Mouse (Mus musculus): Measurements from ENCODE around the gene Rexo4.

Rexo4 gene

GRCm38 (mm10) chr2:26941539-26941938 lies 22.6 kb downstream of the Rexo4 start:
- no peak for DNase-seq

DNA sequence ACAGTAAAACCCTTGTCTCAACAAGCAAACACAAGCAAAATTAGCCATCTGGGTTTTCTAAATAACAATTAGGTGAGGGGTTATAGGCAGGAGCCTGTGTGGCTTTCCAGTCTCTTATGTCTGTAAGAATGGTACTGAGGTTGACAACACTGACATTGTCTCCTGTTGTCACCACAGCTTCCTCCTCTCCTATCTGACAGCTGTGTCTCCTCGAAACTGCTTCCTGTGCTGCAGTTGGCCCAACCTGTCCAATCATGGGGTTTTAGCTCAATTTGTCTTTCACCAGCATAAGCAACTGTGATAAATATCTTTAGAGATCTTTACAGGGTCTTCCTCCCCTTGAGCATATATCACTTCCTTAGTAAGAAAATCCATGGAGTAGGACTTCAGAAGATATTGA lies 27.8 kb downstream of the Rexo4 start:
- peak; percentile 37 to 62 for DNase-seq

GRCm38 (mm10) chr2:26935286-26935685 lies 28.9 kb downstream of the Rexo4 start:
- DNase-seq, result peak; percentile 44 to 47

GRCm38 (mm10) chr2:26933304-26934055 lies 30.7 kb downstream of the Rexo4 start, which contains the start of the genes Surf4 and Stkld1:
Surf4 (minus strand) TSS chr2:26933928.
Stkld1 (plus strand) TSS chr2:26934047.
- peak; percentile 93 to 96 for DNase-seq

DNA sequence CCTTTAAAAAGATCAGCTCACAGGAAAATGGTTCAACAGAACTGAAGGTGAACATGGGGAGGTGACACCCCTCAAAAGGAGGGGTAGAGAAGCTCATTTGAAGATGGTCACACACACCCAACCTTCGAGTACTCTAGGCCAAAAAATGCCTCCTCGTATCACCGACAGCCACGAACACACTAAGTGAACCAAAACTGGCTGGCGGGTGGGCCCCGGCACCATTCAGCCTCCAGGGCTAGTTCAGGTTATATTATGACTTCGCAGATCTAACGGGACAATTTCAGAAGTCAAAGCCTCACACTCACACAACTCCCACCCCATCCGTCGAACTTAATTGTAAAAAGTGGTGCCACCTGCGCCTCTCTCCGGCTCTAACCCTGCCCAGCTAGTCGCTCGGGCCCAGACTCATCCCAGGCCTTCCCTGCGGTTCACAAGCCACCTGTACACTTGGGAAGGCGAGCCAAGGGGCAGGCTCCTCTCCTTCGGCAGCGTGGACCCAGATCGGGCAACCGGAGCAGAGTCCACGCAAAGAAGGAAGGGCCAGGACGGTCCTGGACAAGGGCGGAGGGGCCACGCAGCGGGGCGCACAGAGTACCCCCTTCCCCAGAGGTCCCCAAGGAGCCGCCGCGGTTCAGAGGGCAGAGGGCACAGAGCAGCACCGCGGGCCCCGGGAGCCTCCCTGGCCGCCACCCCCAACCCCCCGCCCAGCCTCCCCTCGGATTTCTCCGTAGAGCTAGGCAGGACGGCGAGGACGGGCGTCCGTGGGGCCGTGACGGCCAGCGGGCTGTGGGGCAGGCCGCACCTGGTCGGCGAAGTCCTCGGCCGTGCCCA lies 31.5 kb downstream of the Rexo4 start:
- DNase-seq, result no peak

DNA sequence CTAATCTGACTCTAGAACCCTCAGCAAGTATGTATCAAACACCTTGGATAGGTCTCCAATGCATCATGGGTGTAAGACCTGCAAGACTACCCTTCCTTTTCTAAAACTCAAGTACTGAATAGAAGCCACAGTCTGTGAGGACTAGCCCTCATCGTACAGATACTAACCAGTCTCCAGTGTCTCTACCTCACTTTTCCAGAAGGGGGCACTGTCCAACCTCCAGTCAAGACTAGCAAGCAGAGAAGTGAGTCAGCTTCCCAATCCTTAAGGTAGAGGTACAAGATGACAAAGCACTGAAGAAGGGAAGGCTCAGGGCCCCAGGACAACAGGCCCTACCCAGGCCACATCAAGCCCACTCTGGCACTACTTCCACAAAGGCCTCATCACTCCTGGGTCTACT lies 33.8 kb downstream of the Rexo4 start:
- DNase-seq, result peak; percentile 67 to 75

DNA sequence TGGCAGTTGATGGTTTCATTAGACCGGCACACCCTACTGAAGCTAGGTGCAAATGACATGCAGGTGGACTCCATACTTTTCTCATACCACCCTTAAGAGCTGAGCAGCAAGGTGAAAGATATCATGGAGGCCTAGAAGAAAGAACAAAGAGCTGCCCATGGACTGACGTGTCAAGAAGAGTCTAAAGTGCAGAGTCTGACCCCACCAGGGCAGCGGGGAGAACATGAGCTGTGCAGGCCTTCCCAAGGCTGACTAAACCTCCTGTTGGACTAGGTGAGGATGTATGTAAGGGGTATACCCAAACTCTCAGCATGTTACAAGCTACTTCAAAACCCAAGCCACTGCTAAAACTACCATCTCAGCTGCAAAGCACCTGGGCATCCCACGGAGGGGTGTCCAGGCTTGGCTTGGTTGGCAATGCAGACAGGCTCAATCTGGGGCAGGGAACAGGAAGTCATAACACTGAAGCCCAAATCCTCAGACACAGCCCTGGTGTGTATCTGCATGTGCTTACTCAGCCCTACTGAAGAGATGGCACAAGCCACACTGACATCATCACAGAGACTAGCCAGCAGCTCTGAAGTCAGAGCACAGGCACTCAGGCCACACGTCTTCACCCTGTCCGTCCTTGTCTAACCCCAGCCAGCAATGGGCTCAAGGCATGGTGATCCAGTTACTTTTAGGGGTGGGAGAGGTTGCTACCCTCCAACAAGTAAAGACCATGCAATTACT lies 36.3 kb downstream of the Rexo4 start:
- DNase-seq, result no peak

GRCm38 (mm10) chr2:26921784-26922183 lies 42.4 kb downstream of the Rexo4 start:
- DNase-seq, result no peak

GRCm38 (mm10) chr2:26920190-26920855 lies 43.9 kb downstream of the Rexo4 start:
- DNase-seq, result no peak

DNA sequence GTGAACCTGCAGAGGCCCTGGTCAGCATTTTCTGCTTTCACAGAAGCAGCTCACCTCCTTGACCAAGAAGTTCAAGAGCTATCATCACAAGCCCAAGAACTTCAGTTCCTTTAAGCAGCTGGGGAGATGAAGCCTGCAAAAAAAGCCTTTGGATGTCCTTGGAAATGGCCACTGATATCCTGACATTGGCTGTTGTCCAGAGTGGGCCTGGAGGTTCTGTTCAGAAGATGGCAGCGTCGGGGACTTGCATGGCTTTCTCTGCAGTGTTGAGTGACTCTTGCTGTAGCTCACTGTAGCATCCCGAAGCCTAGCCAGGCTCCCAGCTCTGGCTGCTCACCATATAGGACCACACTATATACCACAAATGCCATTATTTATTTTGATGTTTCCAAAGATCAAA lies 44.5 kb downstream of the Rexo4 start:
- no peak for DNase-seq

GRCm38 (mm10) chr2:26916738-26917137 lies 47.4 kb downstream of the Rexo4 start:
- DNase-seq, result no peak

- peak; percentile 62 to 74 for DNase-seq
Measured at GRCm38 (mm10) chr2:26915927-26916728, 48.1 kb downstream of the Rexo4 start, which contains the start of the genes Surf2 and Surf1. Surf2 (plus strand) TSS chr2:26916367. Surf1 (minus strand) TSS chr2:26916530.

- no peak for DNase-seq
Measured at GRCm38 (mm10) chr2:26914148-26914941, 49.8 kb downstream of the Rexo4 start.

- DNase-seq, result peak in 1 of 2 experiments; percentile 2
Measured at GRCm38 (mm10) chr2:26913416-26914147, 50.6 kb downstream of the Rexo4 start.

DNA sequence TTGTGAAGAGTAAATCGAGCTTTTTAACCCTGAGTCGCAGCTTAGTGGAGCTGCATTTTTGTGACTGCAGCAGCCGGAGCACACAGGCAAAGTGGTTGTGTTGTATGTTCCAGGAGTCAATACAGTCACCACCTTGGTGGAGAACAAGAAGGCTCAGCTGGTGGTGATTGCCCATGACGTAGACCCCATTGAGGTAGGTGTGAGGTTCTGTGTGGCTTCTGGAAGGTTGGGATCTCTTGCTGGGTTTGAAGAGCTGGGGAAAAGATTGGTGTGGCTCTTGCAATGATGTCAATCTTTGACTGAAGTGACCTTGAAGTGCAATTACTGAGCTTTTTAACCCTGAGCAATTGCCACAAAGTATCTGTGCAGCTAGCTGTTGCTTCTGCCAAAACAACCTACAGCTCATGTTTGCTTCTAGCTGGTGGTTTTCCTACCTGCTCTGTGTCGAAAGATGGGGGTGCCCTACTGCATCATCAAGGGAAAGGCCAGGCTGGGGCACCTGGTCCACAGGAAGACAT lies 51.9 kb downstream of the Rexo4 start:
- no peak for DNase-seq

GRCm38 (mm10) chr2:26910994-26911765 lies 53.0 kb downstream of the Rexo4 start:
- peak in 1 of 2 experiments; percentile 68 for DNase-seq

DNA sequence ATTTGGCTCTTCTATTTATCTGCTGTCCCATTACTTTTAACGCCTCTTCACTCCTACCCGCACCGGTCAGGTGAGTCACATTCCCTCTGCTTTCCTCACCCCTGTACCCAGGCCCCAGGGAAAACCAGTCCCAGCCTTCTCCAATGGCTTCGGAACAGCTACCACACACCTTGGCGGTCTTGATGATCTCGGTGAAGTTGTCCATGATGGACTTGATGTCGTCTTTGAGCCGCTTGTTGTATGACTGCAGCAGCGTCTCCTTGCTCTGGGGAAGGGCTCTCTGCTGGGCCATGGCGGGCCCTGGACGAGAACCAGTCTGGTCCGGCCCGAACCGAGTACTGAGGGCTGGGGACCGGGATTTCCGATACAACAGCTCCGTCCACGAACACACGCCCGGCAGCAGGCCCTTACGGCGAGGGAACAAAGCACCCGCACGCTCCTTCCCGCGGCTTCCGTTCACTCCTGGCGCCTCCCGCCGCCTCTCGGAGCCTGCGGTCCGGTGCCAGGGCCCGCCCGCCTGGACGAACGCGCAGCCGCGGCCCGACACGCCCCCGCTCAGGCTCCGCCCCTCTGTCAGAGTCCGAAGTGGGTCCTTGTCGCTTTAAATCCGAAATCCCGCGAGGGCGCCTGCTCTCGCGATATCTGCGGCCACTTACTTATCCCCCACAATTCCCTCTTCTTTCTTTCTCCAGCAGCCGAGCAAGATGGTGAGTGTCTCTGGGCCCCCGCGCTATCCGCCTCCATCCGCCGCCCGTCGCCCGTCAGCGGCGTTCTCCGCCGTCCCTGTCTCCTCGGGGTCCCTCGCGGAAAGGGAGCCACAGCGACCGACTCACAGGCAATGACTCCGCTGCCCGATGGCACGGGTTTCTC lies 53.8 kb downstream of the Rexo4 start, which contains the start of the genes Med22 and Rpl7a:
Gene Med22, minus strand, starts transcription at position 554 of the 870 bp plus-strand sequence.
Gene Rpl7a, plus strand, starts transcription at position 641 of the 870 bp plus-strand sequence.
- DNase-seq, result peak; percentile 99 to 100

GRCm38 (mm10) chr2:26909387-26909784 lies 54.8 kb downstream of the Rexo4 start:
- DNase-seq, result no peak

Measured in thymus, postnatal 36 days (tissue).